Mouse (Mus musculus): Measurements from ENCODE around the gene Map3k5. TPM values are rescaled to one million over a fixed set of nuclear protein-coding genes. Genes with fewer than 3 reads are reported as not detected.

Gene Map3k5
- polyA plus RNA-seq, 1 experiment from 2014 or later, result 1.8 TPM

- no peak for DNase-seq (ENCODE audit: low spot score)
- Histone ChIP-seq H3K27ac (no peak overlapping the region), H3K36me3 (replicated peaks; ENCODE audit: control insufficient read depth, insufficient read depth) (no peaks in the 10 kb centered on the region), H3K27me3 (ENCODE audit: control insufficient read depth, insufficient read depth, low read length) (no peaks in the 10 kb centered on the region), H3K9me3 (ENCODE audit: control insufficient read depth, low read length) (no peaks in the 10 kb centered on the region), H3K4me2 (replicated peaks) (no peak overlapping the region), H3K9ac (no peak overlapping the region), H3K4me3 (replicated peaks; ENCODE audit: low read length) (no peak overlapping the region), H3K4me1 (replicated peaks; ENCODE audit: control insufficient read depth, insufficient read depth, low read length) (no peaks in the 10 kb centered on the region)
- ATAC-seq (ENCODE audit: low FRiP score), result 0 out of 2 replicates have a peak, but pooled peaks have one; percentile 21
- 34% methylated on average over 3 of the region's 3 CpGs for WGBS
Observed at GRCm38 (mm10) chr10:20089026-20089425, 154.8 kb downstream of the Map3k5 start.

GRCm38 (mm10) chr10:20090171-20090570, 155.9 kb downstream of the Map3k5 start:
- no peak overlapping the region for H3K27ac ChIP-seq
- no peak overlapping the region for H3K9ac ChIP-seq
- no peak overlapping the region for H3K4me2 ChIP-seq (replicated peaks)
- H3K4me3 ChIP-seq (replicated peaks; ENCODE audit: low read length), result no peak overlapping the region
- no peaks in the 10 kb centered on the region for H3K27me3 ChIP-seq (ENCODE audit: control insufficient read depth, insufficient read depth, low read length)
- 94% methylated on average over 11 of the region's 11 CpGs for WGBS
- H3K36me3 ChIP-seq (replicated peaks; ENCODE audit: control insufficient read depth, insufficient read depth), result no peaks in the 10 kb centered on the region
- H3K9me3 ChIP-seq (ENCODE audit: control insufficient read depth, low read length), result no peaks in the 10 kb centered on the region
- DNase-seq (ENCODE audit: low spot score) (no peak), ATAC-seq (ENCODE audit: low FRiP score) (no peak)
- no peaks in the 10 kb centered on the region for H3K4me1 ChIP-seq (replicated peaks; ENCODE audit: control insufficient read depth, insufficient read depth, low read length)

GRCm38 (mm10) chr10:20091416-20091815, 157.1 kb downstream of the Map3k5 start:
- Histone ChIP-seq H3K9ac (no peak overlapping the region), H3K4me1 (replicated peaks; ENCODE audit: control insufficient read depth, insufficient read depth, low read length) (no peaks in the 10 kb centered on the region), H3K4me2 (replicated peaks) (no peak overlapping the region), H3K27me3 (ENCODE audit: control insufficient read depth, insufficient read depth, low read length) (no peaks in the 10 kb centered on the region), H3K36me3 (replicated peaks; ENCODE audit: control insufficient read depth, insufficient read depth) (no peaks in the 10 kb centered on the region), H3K4me3 (replicated peaks; ENCODE audit: low read length) (no peak overlapping the region), H3K27ac (no peak overlapping the region), H3K9me3 (ENCODE audit: control insufficient read depth, low read length) (no peaks in the 10 kb centered on the region)
- 96% methylated on average over 2 of the region's 2 CpGs for WGBS
- DNase-seq (ENCODE audit: low spot score) (no peak), ATAC-seq (ENCODE audit: low FRiP score) (no peak)

- no peak overlapping the region for H3K4me3 ChIP-seq (replicated peaks; ENCODE audit: low read length)
- no peaks in the 10 kb centered on the region for H3K36me3 ChIP-seq (replicated peaks; ENCODE audit: control insufficient read depth, insufficient read depth)
- no peaks in the 10 kb centered on the region for H3K27me3 ChIP-seq (ENCODE audit: control insufficient read depth, insufficient read depth, low read length)
- H3K9me3 ChIP-seq (ENCODE audit: control insufficient read depth, low read length), result no peaks in the 10 kb centered on the region
- H3K4me1 ChIP-seq (replicated peaks; ENCODE audit: control insufficient read depth, insufficient read depth, low read length), result no peaks in the 10 kb centered on the region
- H3K27ac ChIP-seq, result no peak overlapping the region
- H3K9ac ChIP-seq, result no peak overlapping the region
- ATAC-seq (ENCODE audit: low FRiP score) (no peak), DNase-seq (ENCODE audit: low spot score) (no peak)
- H3K4me2 ChIP-seq (replicated peaks), result no peak overlapping the region
- 85% methylated on average over 3 of the region's 3 CpGs for WGBS
Observed at GRCm38 (mm10) chr10:20092371-20092770, 158.1 kb downstream of the Map3k5 start.

GRCm38 (mm10) chr10:20101456-20101855, 167.2 kb downstream of the Map3k5 start:
- Histone ChIP-seq H3K27ac (no peak overlapping the region), H3K4me3 (replicated peaks; ENCODE audit: low read length) (no peak overlapping the region), H3K4me2 (replicated peaks) (no peak overlapping the region), H3K4me1 (replicated peaks; ENCODE audit: control insufficient read depth, insufficient read depth, low read length) (no peaks in the 10 kb centered on the region), H3K9ac (no peak overlapping the region), H3K36me3 (replicated peaks; ENCODE audit: control insufficient read depth, insufficient read depth) (no peaks in the 10 kb centered on the region), H3K27me3 (ENCODE audit: control insufficient read depth, insufficient read depth, low read length) (no peaks in the 10 kb centered on the region), H3K9me3 (ENCODE audit: control insufficient read depth, low read length) (no peaks in the 10 kb centered on the region)
- ATAC-seq (ENCODE audit: low FRiP score) (no peak), DNase-seq (ENCODE audit: low spot score) (no peak)
- 95% methylated on average over 6 of the region's 6 CpGs for WGBS

- DNase-seq (ENCODE audit: low spot score) (no peak), ATAC-seq (ENCODE audit: low FRiP score) (no peak)
- Histone ChIP-seq H3K27ac (no peak overlapping the region), H3K4me1 (replicated peaks; ENCODE audit: control insufficient read depth, insufficient read depth, low read length) (no peaks in the 10 kb centered on the region), H3K4me2 (replicated peaks) (no peak overlapping the region), H3K36me3 (replicated peaks; ENCODE audit: control insufficient read depth, insufficient read depth) (no peaks in the 10 kb centered on the region), H3K4me3 (replicated peaks; ENCODE audit: low read length) (no peak overlapping the region), H3K9me3 (ENCODE audit: control insufficient read depth, low read length) (no peaks in the 10 kb centered on the region), H3K9ac (no peak overlapping the region), H3K27me3 (ENCODE audit: control insufficient read depth, insufficient read depth, low read length) (no peaks in the 10 kb centered on the region)
- WGBS, result 78% methylated on average over 8 of the region's 8 CpGs
Observed at GRCm38 (mm10) chr10:20104271-20104931, 170.1 kb downstream of the Map3k5 start.

- DNase-seq (ENCODE audit: low spot score) (no peak), ATAC-seq (ENCODE audit: low FRiP score) (no peak)
- Histone ChIP-seq H3K4me3 (replicated peaks; ENCODE audit: low read length) (no peak overlapping the region), H3K27me3 (ENCODE audit: control insufficient read depth, insufficient read depth, low read length) (no peaks in the 10 kb centered on the region), H3K9me3 (ENCODE audit: control insufficient read depth, low read length) (no peaks in the 10 kb centered on the region), H3K36me3 (replicated peaks; ENCODE audit: control insufficient read depth, insufficient read depth) (no peaks in the 10 kb centered on the region), H3K27ac (no peak overlapping the region), H3K4me1 (replicated peaks; ENCODE audit: control insufficient read depth, insufficient read depth, low read length) (no peaks in the 10 kb centered on the region), H3K4me2 (replicated peaks) (no peak overlapping the region), H3K9ac (no peak overlapping the region)
- 82% methylated on average over 4 of the region's 4 CpGs for WGBS
Observed at GRCm38 (mm10) chr10:20105575-20105974, 171.3 kb downstream of the Map3k5 start.

- ATAC-seq (ENCODE audit: low FRiP score), result no peak
- Histone ChIP-seq H3K9ac (no peak overlapping the region), H3K4me3 (replicated peaks; ENCODE audit: low read length) (no peak overlapping the region), H3K27ac (no peak overlapping the region), H3K4me1 (replicated peaks; ENCODE audit: control insufficient read depth, insufficient read depth, low read length) (no peaks in the 10 kb centered on the region), H3K9me3 (ENCODE audit: control insufficient read depth, low read length) (no peaks in the 10 kb centered on the region), H3K27me3 (ENCODE audit: control insufficient read depth, insufficient read depth, low read length) (no peaks in the 10 kb centered on the region), H3K4me2 (replicated peaks) (no peak overlapping the region), H3K36me3 (replicated peaks; ENCODE audit: control insufficient read depth, insufficient read depth) (no peaks in the 10 kb centered on the region)
- DNase-seq (ENCODE audit: low spot score), result no peak
- WGBS, result 94% methylated on average over 14 of the region's 14 CpGs
Observed at GRCm38 (mm10) chr10:20107031-20107430, 172.8 kb downstream of the Map3k5 start.

GRCm38 (mm10) chr10:20111508-20111907, 177.2 kb downstream of the Map3k5 start:
- H3K27ac ChIP-seq, result no peak overlapping the region
- H3K9me3 ChIP-seq (ENCODE audit: control insufficient read depth, low read length), result no peaks in the 10 kb centered on the region
- H3K36me3 ChIP-seq (replicated peaks; ENCODE audit: control insufficient read depth, insufficient read depth), result no peaks in the 10 kb centered on the region
- no peaks in the 10 kb centered on the region for H3K27me3 ChIP-seq (ENCODE audit: control insufficient read depth, insufficient read depth, low read length)
- H3K9ac ChIP-seq, result no peak overlapping the region
- no peak overlapping the region for H3K4me3 ChIP-seq (replicated peaks; ENCODE audit: low read length)
- H3K4me1 ChIP-seq (replicated peaks; ENCODE audit: control insufficient read depth, insufficient read depth, low read length), result no peaks in the 10 kb centered on the region
- WGBS, result 94% methylated on average over 5 of the region's 5 CpGs
- ATAC-seq (ENCODE audit: low FRiP score) (no peak), DNase-seq (ENCODE audit: low spot score) (no peak)
- H3K4me2 ChIP-seq (replicated peaks), result no peak overlapping the region

All from hindbrain, embryonic 14.5 days (tissue).